Mouse (Mus musculus) embryonic facial prominence, embryonic 10.5 days (tissue): ENCODE measurements around the gene Ipmk. TPM values are rescaled to one million over a fixed set of nuclear protein-coding genes. Genes with fewer than 3 reads are reported as not detected.

Experiments
- DNase-seq: peaks from one replicate; pipeline ENCODE4 v3.0.0-alpha.2; 2017; ENCODE audit warnings: low spot score
- H3K27ac ChIP-seq: fragments of 300-500 bp; sonication (generic); replicated peaks from 2 replicates; pipeline ENCODE4 v1.5.1; 2016; ENCODE audit warnings: mild to moderate bottlenecking
- H3K27me3 ChIP-seq: fragments of 300-500 bp; sonication (generic); replicated peaks from 2 replicates; pipeline ENCODE4 v1.6.1; 2016; ENCODE audit warnings: low read depth, mild to moderate bottlenecking; ENCODE audit not compliant: poor library complexity, severe bottlenecking
- H3K36me3 ChIP-seq: fragments of 300-500 bp; sonication (generic); replicated peaks from 2 replicates; pipeline ENCODE4 v1.6.1; 2016; ENCODE audit warnings: mild to moderate bottlenecking, moderate library complexity
- H3K4me1 ChIP-seq: fragments of 300-500 bp; sonication (generic); 2 replicates; pipeline ENCODE4 v1.6.1; 2016
- H3K4me3 ChIP-seq: fragments of 300-500 bp; sonication (generic); 2 replicates; pipeline ENCODE4 v1.5.1; 2016; ENCODE audit warnings: mild to moderate bottlenecking, moderate library complexity
- H3K9me3 ChIP-seq: fragments of 300-500 bp; sonication (generic); 2 replicates; pipeline ENCODE4 v1.6.1; 2016; ENCODE audit warnings: mild to moderate bottlenecking
- WGBS: fragments of 180-500 bp; shearing (Covaris S2); methylation state at CpG from one replicate; pipeline ENCODE4 v1.1.7; 2016; 5-methylcytosine and 5-hydroxymethylcytosine counted together
- polyA plus RNA-seq: library from polyadenylated mRNA; unstranded; fragments of >200 nt; fragmentation: Nextera tagmentation; extraction: Ambion mirVana; gene quantifications from 2 replicates; pipeline ENCODE4 v1.2.1, GENCODE M21; 2016

The Ipmk gene
- 16.9 and 19.3 TPM in 2 replicates for polyA plus RNA-seq

- under 1% methylated on average over 49 of the region's 49 CpGs for WGBS
- Histone ChIP-seq H3K36me3 (peaks cover 17% of the 10 kb centered on the region), H3K27ac (peak within 1 kb of the TSS; percentile 93)
Observed at GRCm38 (mm10) chr10:71347509-71347949, at the start of gene Ipmk. Ipmk (plus strand) TSS chr10:71347763.

GRCm38 (mm10) chr10:71300161-71300560, 47.4 kb upstream of the Ipmk start:
- H3K27ac ChIP-seq, result no peak overlapping the region
- no peaks in the 10 kb centered on the region for H3K9me3 ChIP-seq
- H3K4me1 ChIP-seq, result no peaks in the 10 kb centered on the region
- no peaks in the 10 kb centered on the region for H3K27me3 ChIP-seq
- WGBS, result 82% methylated on average over 16 of the region's 16 CpGs
- DNase-seq, result no peak
- H3K36me3 ChIP-seq, result no peaks in the 10 kb centered on the region
- H3K4me3 ChIP-seq, result no peak overlapping the region

More at GRCm38 (mm10) chr10:71347509-71347949, at the start of gene Ipmk:
- peak within 1 kb of the TSS; percentile 80 for H3K4me3 ChIP-seq
- no peaks in the 10 kb centered on the region for H3K9me3 ChIP-seq
- peak; percentile 98 for DNase-seq
- peaks cover 52% of the 10 kb centered on the region for H3K4me1 ChIP-seq
- H3K27me3 ChIP-seq, result no peaks in the 10 kb centered on the region

- no peak overlapping the region for H3K27ac ChIP-seq
- no peak overlapping the region for H3K4me3 ChIP-seq
- H3K36me3 ChIP-seq, result no peaks in the 10 kb centered on the region
- no peaks in the 10 kb centered on the region for H3K27me3 ChIP-seq
- no peak for DNase-seq
- WGBS, result 32% methylated on average over 5 of the region's 5 CpGs
- peaks cover 3% of the 10 kb centered on the region; the same call in 1 of the 2 replicates for H3K4me1 ChIP-seq
- no peaks in the 10 kb centered on the region for H3K9me3 ChIP-seq
Observed at GRCm38 (mm10) chr10:71302490-71302889, 45.1 kb upstream of the Ipmk start.

GRCm38 (mm10) chr10:71306190-71306589, 41.4 kb upstream of the Ipmk start:
- Histone ChIP-seq H3K4me3 (peak overlapping the region; percentile 45), H3K27ac (no peak overlapping the region)

GRCm38 (mm10) chr10:71306759-71307158, 40.8 kb upstream of the Ipmk start:
- Histone ChIP-seq H3K36me3 (no peaks in the 10 kb centered on the region), H3K4me1 (peaks cover 3% of the 10 kb centered on the region; the same call in 1 of the 2 replicates)
- 76% methylated on average over 6 of the region's 6 CpGs for WGBS

More at GRCm38 (mm10) chr10:71306190-71306589, 41.4 kb upstream of the Ipmk start:
- Histone ChIP-seq H3K36me3 (no peaks in the 10 kb centered on the region), H3K27me3 (no peaks in the 10 kb centered on the region), H3K9me3 (no peaks in the 10 kb centered on the region), H3K4me1 (peaks cover 3% of the 10 kb centered on the region; the same call in 1 of the 2 replicates)
- DNase-seq, result peak; percentile 49
- 27% methylated on average over 6 of the region's 6 CpGs for WGBS

GRCm38 (mm10) chr10:71308199-71308598, 39.4 kb upstream of the Ipmk start:
- 90% methylated on average over 5 of the region's 5 CpGs for WGBS
- Histone ChIP-seq H3K27me3 (no peaks in the 10 kb centered on the region), H3K4me1 (peaks cover 3% of the 10 kb centered on the region; the same call in 1 of the 2 replicates), H3K27ac (no peak overlapping the region), H3K9me3 (no peaks in the 10 kb centered on the region), H3K4me3 (no peak overlapping the region), H3K36me3 (no peaks in the 10 kb centered on the region)
- no peak for DNase-seq

More at GRCm38 (mm10) chr10:71306759-71307158, 40.8 kb upstream of the Ipmk start:
- H3K27ac ChIP-seq, result no peak overlapping the region
- no peaks in the 10 kb centered on the region for H3K27me3 ChIP-seq
- H3K9me3 ChIP-seq, result no peaks in the 10 kb centered on the region
- no peak overlapping the region; the same call in 1 of the 2 replicates for H3K4me3 ChIP-seq
- DNase-seq, result no peak

- no peak for DNase-seq
- H3K4me1 ChIP-seq, result peaks cover 3% of the 10 kb centered on the region; the same call in 1 of the 2 replicates
- H3K4me3 ChIP-seq, result no peak overlapping the region
- no peak overlapping the region for H3K27ac ChIP-seq
- WGBS, result 65% methylated on average over 3 of the region's 3 CpGs
- H3K9me3 ChIP-seq, result no peaks in the 10 kb centered on the region
- no peaks in the 10 kb centered on the region for H3K36me3 ChIP-seq
- no peaks in the 10 kb centered on the region for H3K27me3 ChIP-seq
Observed at GRCm38 (mm10) chr10:71310288-71310687, 37.3 kb upstream of the Ipmk start.

DNA sequence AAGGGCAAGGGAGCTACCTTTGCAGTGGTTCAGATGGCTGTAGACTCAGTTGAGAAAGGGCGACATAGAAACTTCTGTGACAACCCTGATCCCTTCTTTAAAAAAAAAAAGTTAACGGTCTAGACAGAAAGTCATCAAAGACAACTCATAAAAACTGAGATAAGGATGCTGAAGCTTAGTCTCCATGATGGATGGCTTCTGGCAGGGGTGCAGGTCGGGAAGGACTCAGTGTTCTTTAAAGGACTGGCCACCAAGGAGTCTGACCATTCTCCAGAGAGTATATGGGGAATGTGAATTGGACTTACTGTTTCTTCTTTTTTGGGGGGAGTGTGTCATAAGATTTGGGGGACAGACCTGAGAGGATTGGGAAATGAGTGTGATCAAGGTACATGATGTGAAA, 33.0 kb upstream of the Ipmk start:
- no peaks in the 10 kb centered on the region for H3K4me1 ChIP-seq
- 86% methylated on average over 3 of the region's 3 CpGs for WGBS
- H3K27me3 ChIP-seq, result no peaks in the 10 kb centered on the region
- H3K9me3 ChIP-seq, result no peaks in the 10 kb centered on the region
- H3K27ac ChIP-seq, result no peak overlapping the region
- DNase-seq, result no peak
- H3K36me3 ChIP-seq, result no peaks in the 10 kb centered on the region
- no peak overlapping the region for H3K4me3 ChIP-seq

- DNase-seq, result no peak
- no peaks in the 10 kb centered on the region for H3K4me1 ChIP-seq
Observed at GRCm38 (mm10) chr10:71316056-71316455, 31.5 kb upstream of the Ipmk start.

DNA sequence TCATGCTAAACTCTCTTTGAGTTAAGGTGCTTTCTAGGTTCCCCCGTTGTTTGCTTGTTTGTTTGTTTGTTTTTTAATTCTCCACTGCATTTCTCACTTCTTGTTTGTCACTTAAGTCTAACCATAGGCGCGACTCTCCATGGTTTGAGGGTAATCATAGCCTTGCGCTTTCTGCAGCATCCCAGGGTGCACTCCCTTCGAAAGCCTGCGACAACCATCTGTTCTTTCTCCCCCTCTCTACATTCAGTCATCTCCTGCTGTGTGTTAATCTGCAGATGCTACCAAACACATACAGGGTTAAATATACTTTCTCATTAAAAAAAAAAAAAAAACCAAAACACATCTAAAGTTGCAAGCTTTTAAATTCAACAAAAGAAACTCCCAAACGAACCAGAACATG, 31.1 kb upstream of the Ipmk start:
- H3K4me3 ChIP-seq, result no peak overlapping the region
- no peaks in the 10 kb centered on the region for H3K27me3 ChIP-seq
- H3K4me1 ChIP-seq, result no peaks in the 10 kb centered on the region
- no peaks in the 10 kb centered on the region for H3K9me3 ChIP-seq
- no peaks in the 10 kb centered on the region for H3K36me3 ChIP-seq
- no peak for DNase-seq
- no peak overlapping the region for H3K27ac ChIP-seq
- 69% methylated on average over 7 of the region's 7 CpGs for WGBS

More at GRCm38 (mm10) chr10:71316056-71316455, 31.5 kb upstream of the Ipmk start:
- Histone ChIP-seq H3K4me3 (no peak overlapping the region), H3K36me3 (no peaks in the 10 kb centered on the region), H3K9me3 (no peaks in the 10 kb centered on the region), H3K27me3 (no peaks in the 10 kb centered on the region), H3K27ac (no peak overlapping the region)
- WGBS, result 80% methylated on average over 11 of the region's 11 CpGs

DNA sequence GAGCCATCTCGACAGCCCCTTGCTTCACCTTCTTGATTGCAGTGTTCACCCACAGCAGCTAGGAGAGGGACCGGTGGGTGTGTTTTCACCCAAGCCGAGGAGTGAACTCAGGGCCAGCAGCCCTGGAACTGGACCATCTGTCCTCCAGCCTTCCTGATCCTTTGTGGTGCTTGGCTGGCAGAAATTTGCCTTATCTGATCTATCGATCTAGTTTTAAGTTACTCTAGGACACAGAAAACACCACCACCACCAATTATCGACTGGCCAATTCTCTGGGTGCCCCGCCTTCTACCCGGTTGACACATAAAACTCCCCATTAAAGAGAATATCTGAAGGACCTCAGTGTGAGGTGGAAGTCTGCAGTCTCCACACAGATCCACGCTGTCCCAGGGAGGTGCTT, 23.9 kb upstream of the Ipmk start:
- no peaks in the 10 kb centered on the region for H3K27me3 ChIP-seq
- H3K4me1 ChIP-seq, result no peaks in the 10 kb centered on the region
- WGBS, result 91% methylated on average over 8 of the region's 8 CpGs
- H3K4me3 ChIP-seq, result no peak overlapping the region
- no peak overlapping the region for H3K27ac ChIP-seq
- H3K36me3 ChIP-seq, result no peaks in the 10 kb centered on the region
- H3K9me3 ChIP-seq, result no peaks in the 10 kb centered on the region
- DNase-seq, result no peak

DNA sequence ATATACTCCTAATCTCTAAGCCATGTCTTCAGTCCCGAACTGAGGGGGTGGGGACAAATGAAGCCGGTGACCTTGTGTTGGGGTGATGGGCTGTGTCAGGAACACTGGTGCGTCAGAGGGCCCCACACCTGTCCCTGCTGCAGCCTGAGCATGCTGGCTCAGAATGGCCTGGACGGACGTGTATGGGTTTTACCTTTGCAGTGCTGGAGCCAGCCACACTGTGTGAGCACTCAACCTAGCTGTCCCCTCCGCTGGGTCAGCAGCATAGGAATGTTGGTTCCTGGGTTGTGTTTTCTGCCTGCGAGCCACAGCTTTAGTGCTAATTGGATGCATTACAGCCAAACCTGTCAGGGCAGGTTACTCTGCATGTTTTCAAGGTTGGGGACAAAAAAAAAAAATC, 21.4 kb upstream of the Ipmk start:
- Histone ChIP-seq H3K4me3 (no peak overlapping the region), H3K36me3 (peaks cover 20% of the 10 kb centered on the region), H3K27me3 (no peaks in the 10 kb centered on the region), H3K4me1 (no peaks in the 10 kb centered on the region), H3K27ac (no peak overlapping the region), H3K9me3 (no peaks in the 10 kb centered on the region)
- 70% methylated on average over 7 of the region's 7 CpGs for WGBS
- DNase-seq, result no peak

DNA sequence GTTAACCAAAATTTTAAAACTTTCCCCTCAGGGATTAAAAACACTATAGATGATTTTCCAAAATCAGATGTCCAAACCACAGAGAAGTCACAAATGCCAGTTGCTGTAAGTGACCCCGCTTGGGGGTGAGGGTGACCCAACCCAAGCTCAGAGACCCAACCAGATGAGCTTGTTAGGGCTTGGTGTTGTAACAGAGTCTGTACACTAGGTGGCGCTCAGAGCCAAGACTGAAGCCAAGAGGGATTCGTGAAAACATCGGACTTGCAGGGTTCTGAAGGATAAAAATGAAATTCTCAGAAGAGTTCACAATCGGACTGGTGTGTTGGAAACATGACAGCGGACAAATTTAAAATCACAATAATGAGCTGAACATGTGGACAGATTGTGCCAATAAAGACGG, 20.8 kb upstream of the Ipmk start:
- DNase-seq, result peak; percentile 76
- Histone ChIP-seq H3K4me1 (no peaks in the 10 kb centered on the region), H3K4me3 (no peak overlapping the region), H3K36me3 (peaks cover 24% of the 10 kb centered on the region), H3K9me3 (no peaks in the 10 kb centered on the region), H3K27ac (no peak overlapping the region), H3K27me3 (no peaks in the 10 kb centered on the region)
- WGBS, result 21% methylated on average over 7 of the region's 7 CpGs
